In the genomic region with DNA sequence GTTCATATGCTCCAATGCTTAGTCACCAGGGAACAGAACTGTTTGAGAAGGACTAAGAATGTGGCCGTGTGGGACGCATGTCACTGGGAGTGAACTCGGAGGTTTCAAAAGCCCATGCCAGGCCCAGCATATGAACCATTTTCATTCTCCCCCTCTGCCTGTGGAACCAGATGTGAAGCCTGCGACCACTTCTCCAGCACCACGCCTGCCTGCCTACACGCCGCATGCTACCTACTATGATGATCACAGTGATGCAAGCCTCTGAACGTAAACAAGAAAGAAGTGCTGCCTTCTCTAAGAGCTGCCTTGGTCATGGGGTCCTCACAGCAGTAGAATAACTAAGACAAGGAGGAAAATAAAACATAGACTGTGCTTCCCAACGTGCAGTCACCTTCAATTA, we compare ENCODE assay signal across 51 mouse cellular contexts. TPM values are rescaled to one million over a fixed set of nuclear protein-coding genes. Genes with fewer than 3 reads are reported as not detected.
"Had no signal": no experiment of that assay in that cellular context is flagged by ENCODE, and none has a peak within 500 bp of the region (broad histone marks: within the 10 kb centered on the region; RNA-seq: fewer than 3 reads in every experiment).

No protein-coding gene starts in this region.

- H3K4me1 ChIP-seq: heart, embryonic 10.5 days; heart, embryonic 12.5 days; heart, embryonic 13.5 days; heart, embryonic 15.5 days; hindbrain, embryonic 10.5 days; hindbrain, embryonic 12.5 days; hindbrain, embryonic 13.5 days; hindbrain, embryonic 15.5 days; intestine, embryonic 15.5 days; kidney, embryonic 15.5 days had no signal

- H3K27me3 ChIP-seq: heart, embryonic 12.5 days; heart, embryonic 13.5 days; heart, embryonic 15.5 days; hindbrain, embryonic 12.5 days; hindbrain, embryonic 13.5 days; hindbrain, embryonic 15.5 days; intestine, embryonic 15.5 days; kidney, embryonic 15.5 days had no signal

- DNase-seq: heart, postnatal 10 days; heart, postnatal 14 days; heart, postnatal 36 days; heart, postnatal 4 days; kidney, adult 11 months; kidney, adult 18-20 months; kidney, adult 2 months; kidney, adult 8-10 months; kidney, adult 9 months; kidney, postnatal 10 days; kidney, postnatal 14 days; kidney, postnatal 25 days; kidney, postnatal 36 days; kidney, postnatal 4 days; layer of hippocampus, adult 9-11 months; layer of hippocampus, postnatal 36 days had no signal

- H3K4me3 ChIP-seq: heart, embryonic 10.5 days; heart, embryonic 12.5 days; heart, embryonic 13.5 days; heart, embryonic 15.5 days; hindbrain, embryonic 10.5 days; hindbrain, embryonic 12.5 days; hindbrain, embryonic 13.5 days; hindbrain, embryonic 15.5 days; intestine, embryonic 15.5 days; kidney, embryonic 15.5 days; layer of hippocampus, adult 2 months had no signal

- H3K9ac ChIP-seq: heart, embryonic 12.5 days; heart, embryonic 13.5 days; heart, embryonic 15.5 days; hindbrain, embryonic 12.5 days; hindbrain, embryonic 13.5 days; hindbrain, embryonic 14.5 days; hindbrain, embryonic 15.5 days; intestine, embryonic 15.5 days; kidney, embryonic 15.5 days had no signal

- H3K27ac ChIP-seq: heart, embryonic 10.5 days; heart, embryonic 13.5 days; heart, embryonic 15.5 days; hindbrain, embryonic 10.5 days; hindbrain, embryonic 12.5 days; hindbrain, embryonic 13.5 days; hindbrain, embryonic 14.5 days; hindbrain, embryonic 15.5 days; hindbrain, postnatal 0 days; intestine, embryonic 15.5 days; kidney, embryonic 15.5 days; kidney, postnatal 0 days; layer of hippocampus, adult 2 months had no signal

RNA-seq across cellular contexts. Expression of gene Actl7a, which starts 4.2 kb away (rescaled TPM):
- total RNA-seq: heart, postnatal 10 days; heart, postnatal 14 days; heart, postnatal 25 days; heart, postnatal 36 days; heart, postnatal 4 days; hematopoietic stem cell, adult 5-6 weeks; hindbrain, postnatal 0 days; layer of hippocampus, adult 18-20 months; layer of hippocampus, adult 2 months; layer of hippocampus, adult 8-10 months; layer of hippocampus, postnatal 10 days; layer of hippocampus, postnatal 14 days; layer of hippocampus, postnatal 25 days; layer of hippocampus, postnatal 36 days; left cerebral cortex, adult 18-20 months had no signal
- polyA plus RNA-seq: heart, embryonic 10.5 days; heart, embryonic 12.5 days; heart, embryonic 13.5 days; heart, embryonic 14.5 days; heart, embryonic 15.5 days; heart, embryonic 16.5 days; heart, postnatal 0 days; hindbrain, embryonic 10.5 days; hindbrain, embryonic 11.5 days; hindbrain, embryonic 12.5 days; hindbrain, embryonic 13.5 days; hindbrain, embryonic 14.5 days; hindbrain, embryonic 15.5 days; hindbrain, embryonic 16.5 days; hindbrain, postnatal 0 days; inflammation-experienced regulatory T-cells, adult 6 months; intestine, embryonic 14.5 days; intestine, embryonic 15.5 days; intestine, embryonic 16.5 days; intestine, postnatal 0 days; kidney, embryonic 14.5 days; kidney, embryonic 15.5 days; kidney, embryonic 16.5 days; kidney, postnatal 0 days; large intestine, adult 2 months had no signal

RNA-seq across cellular contexts. Expression of gene Actl7b, which starts 6.2 kb away (rescaled TPM):
- total RNA-seq: heart, postnatal 10 days; heart, postnatal 25 days; heart, postnatal 36 days; heart, postnatal 4 days; layer of hippocampus, adult 18-20 months had no signal
- polyA plus RNA-seq: heart, embryonic 10.5 days; heart, embryonic 11.5 days; heart, embryonic 12.5 days; heart, embryonic 13.5 days; heart, embryonic 14.5 days; heart, embryonic 15.5 days; heart, embryonic 16.5 days; heart, postnatal 0 days; hindbrain, embryonic 10.5 days; hindbrain, embryonic 11.5 days; hindbrain, embryonic 12.5 days; hindbrain, embryonic 13.5 days; hindbrain, embryonic 14.5 days; hindbrain, embryonic 15.5 days; hindbrain, embryonic 16.5 days; hindbrain, postnatal 0 days; inflammation-experienced regulatory T-cells, adult 6 months; intestine, embryonic 14.5 days; intestine, embryonic 15.5 days; intestine, embryonic 16.5 days; intestine, postnatal 0 days; kidney, embryonic 14.5 days; kidney, embryonic 15.5 days; kidney, embryonic 16.5 days; kidney, postnatal 0 days; large intestine, adult 2 months had no signal

RNA-seq across cellular contexts. Expression of gene Gm26657, which starts 7.6 kb away (rescaled TPM):
- total RNA-seq: heart, postnatal 10 days; heart, postnatal 14 days; heart, postnatal 25 days; heart, postnatal 36 days; heart, postnatal 4 days; hematopoietic stem cell, adult 5-6 weeks; hindbrain, postnatal 0 days; layer of hippocampus, adult 18-20 months; layer of hippocampus, adult 2 months; layer of hippocampus, adult 8-10 months; layer of hippocampus, postnatal 10 days; layer of hippocampus, postnatal 14 days; layer of hippocampus, postnatal 25 days; layer of hippocampus, postnatal 36 days; left cerebral cortex, adult 18-20 months had no signal
- polyA plus RNA-seq: heart, embryonic 10.5 days; heart, embryonic 11.5 days; heart, embryonic 12.5 days; heart, embryonic 13.5 days; heart, embryonic 14.5 days; heart, embryonic 15.5 days; heart, embryonic 16.5 days; heart, postnatal 0 days; hindbrain, embryonic 10.5 days; hindbrain, embryonic 11.5 days; hindbrain, embryonic 12.5 days; hindbrain, embryonic 13.5 days; hindbrain, embryonic 14.5 days; hindbrain, embryonic 15.5 days; hindbrain, embryonic 16.5 days; hindbrain, postnatal 0 days; inflammation-experienced regulatory T-cells, adult 6 months; intestine, embryonic 14.5 days; intestine, embryonic 15.5 days; intestine, embryonic 16.5 days; intestine, postnatal 0 days; kidney, adult 2 months; kidney, embryonic 14.5 days; kidney, embryonic 15.5 days; kidney, embryonic 16.5 days; kidney, postnatal 0 days; large intestine, adult 2 months had no signal
